Mouse (Mus musculus) CH12.LX (cell line): ENCODE data around the gene B9d2. TPM values are rescaled to one million over a fixed set of nuclear protein-coding genes. Genes with fewer than 3 reads are reported as not detected.

Source experiments
- DNase-seq: peaks from one replicate; pipeline ENCODE4 v3.0.0-alpha.2; 2013; ENCODE audit errors: extremely low read depth
- H3K27ac ChIP-seq: 2 replicates; pipeline ENCODE4 v1.5.1; 2012; ENCODE audit warnings: low read depth, mild to moderate bottlenecking, control low read depth, moderate library complexity; ENCODE audit not compliant: insufficient read depth
- H3K27me3 ChIP-seq: replicated peaks from 2 replicates; pipeline ENCODE3; 2012; ENCODE audit warnings: inconsistent platforms
- H3K36me3 ChIP-seq, 2 experiments: replicated peaks in 1 of 2; 2 replicates each; pipeline versions ENCODE3 to v1.6.1; 2012; ENCODE audit warnings: inconsistent platforms in 1 of 2, low read length in 1 of 2, mild to moderate bottlenecking in 1 of 2, mixed read lengths in 1 of 2, moderate library complexity in 1 of 2; ENCODE audit not compliant: control insufficient read depth in 1 of 2, insufficient read depth in 1 of 2
- H3K4me1 ChIP-seq, 2 experiments: 2 replicates each; pipeline ENCODE4 v1.6.1; 2012; ENCODE audit warnings: inconsistent platforms in 1 of 2, moderate library complexity in 1 of 2; ENCODE audit not compliant: insufficient read depth in 2 of 2, control insufficient read depth in 1 of 2
- H3K4me2 ChIP-seq: 2 replicates; pipeline ENCODE4 v1.6.1; 2012; ENCODE audit warnings: low read depth, mild to moderate bottlenecking, control low read depth; ENCODE audit not compliant: poor library complexity, insufficient read depth, severe bottlenecking
- H3K4me3 ChIP-seq, 3 experiments: fragments of 150-350 bp in 1 of 3; sonication (generic) in 1 of 3; replicated peaks in 1 of 3; 2 replicates each; pipeline versions ENCODE3 to v1.5.1; 2011 to 2012; ENCODE audit warnings: low read depth in 2 of 3, low read length in 2 of 3, mild to moderate bottlenecking in 2 of 3, moderate library complexity in 2 of 3, control low read depth in 1 of 3, improper control_type of control experiment in 1 of 3, inconsistent platforms in 1 of 3, mixed read lengths in 1 of 3; ENCODE audit not compliant: poor library complexity in 1 of 3
- H3K79me2 ChIP-seq: replicated peaks from 2 replicates; pipeline ENCODE4 v1.6.1; 2012; ENCODE audit warnings: mild to moderate bottlenecking, moderate library complexity; ENCODE audit not compliant: control insufficient read depth, poor library complexity, insufficient read depth, severe bottlenecking; ENCODE audit errors: extremely low read depth
- H3K9ac ChIP-seq: 2 replicates; pipeline ENCODE4 v1.6.1; 2012; ENCODE audit warnings: low read depth, mild to moderate bottlenecking, control low read depth, moderate library complexity; ENCODE audit not compliant: insufficient read depth
- H3K9me3 ChIP-seq: replicated peaks from 2 replicates; pipeline ENCODE3; 2012; ENCODE audit warnings: low read length, inconsistent platforms, mixed read lengths
- CHD1 ChIP-seq: IDR thresholded peaks from 2 replicates; pipeline ENCODE4 v1.6.1; 2012; ENCODE audit warnings: low read depth, low read length, improper control_type of control experiment, inconsistent platforms
- EP300 ChIP-seq: IDR thresholded peaks from 2 replicates; pipeline ENCODE4 v1.6.1; 2011; ENCODE audit warnings: low read length, improper control_type of control experiment
- GABPA ChIP-seq: IDR thresholded peaks from 2 replicates; pipeline ENCODE4 v1.6.1; 2012; ENCODE audit warnings: low read depth, low read length, improper control_type of control experiment, inconsistent platforms; ENCODE audit not compliant: insufficient replicate concordance
- HCFC1 ChIP-seq: IDR thresholded peaks from 2 replicates; pipeline ENCODE4 v1.6.1; 2012; ENCODE audit warnings: low read depth, mild to moderate bottlenecking, inconsistent platforms, low read length, improper control_type of control experiment
- IRF4 ChIP-seq: IDR thresholded peaks from 2 replicates; pipeline ENCODE4 v1.6.1; 2014; ENCODE audit warnings: low read depth, mild to moderate bottlenecking, inconsistent platforms, low read length, improper control_type of control experiment
- MAX ChIP-seq: IDR thresholded peaks from 2 replicates; pipeline ENCODE4 v1.6.1; 2011; ENCODE audit warnings: low read length, improper control_type of control experiment
- MAZ ChIP-seq: IDR thresholded peaks from 2 replicates; pipeline ENCODE4 v1.6.1; 2012; ENCODE audit warnings: low read depth, mild to moderate bottlenecking, inconsistent platforms, low read length, improper control_type of control experiment, moderate library complexity
- MXI1 ChIP-seq: IDR thresholded peaks from 2 replicates; pipeline ENCODE4 v1.6.1; 2011; ENCODE audit warnings: mild to moderate bottlenecking, low read depth, low read length, improper control_type of control experiment
- MYC ChIP-seq: IDR thresholded peaks from 2 replicates; pipeline ENCODE4 v1.6.1; 2011; ENCODE audit warnings: low read depth, mild to moderate bottlenecking, improper control_type of control experiment, low read length
- NELFE ChIP-seq: IDR thresholded peaks from 2 replicates; pipeline ENCODE4 v1.6.1; 2011; ENCODE audit warnings: low read depth, low read length, improper control_type of control experiment
- POLR2A ChIP-seq: IDR thresholded peaks from 2 replicates; pipeline ENCODE4 v1.6.1; 2011; ENCODE audit warnings: low read depth, mild to moderate bottlenecking, improper control_type of control experiment, low read length
- RAD21 ChIP-seq: IDR thresholded peaks from 2 replicates; pipeline ENCODE4 v1.6.1; 2011; ENCODE audit warnings: low read depth, mild to moderate bottlenecking, low read length, improper control_type of control experiment, moderate library complexity
- SIN3A ChIP-seq: IDR thresholded peaks from 2 replicates; pipeline ENCODE4 v1.6.1; 2012; ENCODE audit warnings: low read length, improper control_type of control experiment, inconsistent platforms
- SMC3 ChIP-seq: IDR thresholded peaks from 2 replicates; pipeline ENCODE4 v1.6.1; 2011; ENCODE audit warnings: low read depth, low read length, improper control_type of control experiment
- TBP ChIP-seq: conservative IDR thresholded peaks from 2 replicates; pipeline ENCODE4 v1.6.1; 2011; ENCODE audit warnings: low read depth, low read length, improper control_type of control experiment
- UBTF ChIP-seq: IDR thresholded peaks from 2 replicates; pipeline ENCODE4 v1.6.1; 2012; ENCODE audit warnings: low read depth, mild to moderate bottlenecking, inconsistent platforms, low read length, improper control_type of control experiment, moderate library complexity
- ZMIZ1 ChIP-seq: IDR thresholded peaks from 2 replicates; pipeline ENCODE4 v1.6.1; 2012; ENCODE audit warnings: low read depth, mild to moderate bottlenecking, inconsistent platforms, low read length, improper control_type of control experiment
- dilution Hi-C: fragments of 300-500 bp; cut with MboI; formaldehyde crosslinking; loops from 2 replicates; pipeline ENCODE4 v1.14.3; 2020; ENCODE audit warnings: low sequenced_read_pairs; ENCODE audit not compliant: extremely low pct_unique_long_range_greater_than_20kb, extremely low pct_ligation_motif_present
- in situ Hi-C: fragments of 300-500 bp; cut with MboI; formaldehyde crosslinking; loops from 3 replicates; pipeline ENCODE4 v1.14.3; 2019; ENCODE audit warnings: low sequenced_read_pairs, low pct_ligation_motif_present, low pct_unique_long_range_greater_than_20kb, mixed read lengths
- polyA plus RNA-seq: library from polyadenylated mRNA; unstranded; fragments of >175 nt; gene quantifications from 2 replicates; pipeline ENCODE4 v1.2.1, GENCODE M21; 2012; ENCODE audit warnings: low read depth; ENCODE audit not compliant: insufficient read length
- total RNA-seq, 2 experiments: library from RNA; depleted of rRNA; stranded (reverse); fragments of 300-350 nt in 1 of 2; fragments of >200 nt in 1 of 2; gene quantifications; 2 replicates each; pipeline ENCODE4 v1.2.3; 2012 to 2014

B9d2 gene
- total and polyA plus RNA-seq, 3 experiments = 9.3 to 21.2 (median 15.8) TPM

DNA sequence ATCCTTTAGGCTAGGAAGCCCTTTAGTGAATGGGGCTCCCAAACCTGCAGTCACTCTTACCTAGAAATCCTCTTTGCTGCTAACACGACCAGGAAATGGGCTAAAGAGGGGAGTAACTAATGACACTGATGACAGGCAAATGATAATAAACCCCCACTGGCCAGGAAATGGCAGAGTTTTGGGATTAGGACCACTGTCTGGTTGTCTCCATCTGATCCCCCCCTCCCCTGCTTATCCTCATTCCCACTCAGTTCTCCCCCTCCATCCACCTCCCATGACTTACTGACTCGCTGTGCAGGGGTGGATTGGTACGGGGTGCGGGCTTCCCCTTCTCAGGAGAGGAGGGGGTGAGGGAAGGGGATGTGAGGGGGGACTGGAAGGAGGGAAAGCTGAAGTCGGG is 9.5 kb downstream of the B9d2 start:
- Histone ChIP-seq H3K4me2 (peak overlapping the region; percentile 55), H3K27me3 (no peaks in the 10 kb centered on the region), H3K9me3 (no peaks in the 10 kb centered on the region), H3K4me1 (peaks cover 10 to 24% of the 10 kb centered on the region in 2 experiments), H3K27ac (peak overlapping the region; percentile 64; the same call in 1 of the 2 replicates), H3K9ac (peak overlapping the region; percentile 27), H3K4me3 (peak overlapping the region in 2 of 3 experiments; percentile 73 to 83), H3K36me3 (peaks cover 27 to 56% of the 10 kb centered on the region in 2 experiments), H3K79me2 (peaks cover 25% of the 10 kb centered on the region)
- no peak for TF ChIP-seq UBTF
- no peak for TF ChIP-seq RAD21
- DNase-seq = no peak
- dilution Hi-C loops = no loop called here
- in situ Hi-C loops = no loop called here

DNA sequence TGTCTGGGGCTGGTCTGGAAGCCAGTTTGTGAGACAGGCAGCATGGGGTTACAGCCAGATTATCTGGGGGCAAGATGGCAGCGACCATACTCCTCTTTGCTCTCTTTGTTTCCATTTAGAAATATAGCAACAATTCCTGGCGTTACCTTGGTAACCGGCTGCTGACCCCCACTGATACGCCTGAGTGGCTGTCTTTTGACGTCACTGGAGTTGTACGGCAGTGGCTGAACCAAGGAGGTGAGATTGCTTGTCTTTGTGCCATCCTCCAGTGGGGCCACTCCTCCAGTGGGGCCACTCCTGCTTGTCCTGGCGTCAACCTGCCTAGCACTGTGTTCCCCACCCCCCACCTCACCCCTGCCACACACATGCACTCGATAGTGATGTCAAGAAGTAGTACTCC is 13.5 kb downstream of the B9d2 start:
- H3K9me3 ChIP-seq = peaks cover 3% of the 10 kb centered on the region
- no peaks in the 10 kb centered on the region for H3K27me3 ChIP-seq
- H3K9ac ChIP-seq = no peak overlapping the region
- dilution Hi-C loops = no loop called here
- peaks cover 9% of the 10 kb centered on the region; the same call in 1 of the 2 replicates for H3K79me2 ChIP-seq
- H3K36me3 ChIP-seq = peaks cover 63 to 82% of the 10 kb centered on the region in 2 experiments
- H3K4me1 ChIP-seq = peaks cover 3 to 15% of the 10 kb centered on the region in 2 experiments
- in situ Hi-C loops = no loop called here
- H3K27ac ChIP-seq = no peak overlapping the region
- TF ChIP-seq HCFC1 = no peak
- TF ChIP-seq IRF4 = no peak
- TF ChIP-seq RAD21 = no peak
- no peak for TF ChIP-seq SMC3
- no peak for TF ChIP-seq MAZ
- no peak for TF ChIP-seq GABPA
- no peak for TF ChIP-seq POLR2A
- TF ChIP-seq MXI1 = no peak
- no peak for TF ChIP-seq CHD1
- TF ChIP-seq EP300 = no peak
- no peak for TF ChIP-seq NELFE
- TF ChIP-seq MAX = no peak
- TF ChIP-seq ZMIZ1 = no peak
- no peak for TF ChIP-seq TBP
- H3K4me3 ChIP-seq = no peak overlapping the region
- no peak for DNase-seq
- H3K4me2 ChIP-seq = no peak overlapping the region

DNA sequence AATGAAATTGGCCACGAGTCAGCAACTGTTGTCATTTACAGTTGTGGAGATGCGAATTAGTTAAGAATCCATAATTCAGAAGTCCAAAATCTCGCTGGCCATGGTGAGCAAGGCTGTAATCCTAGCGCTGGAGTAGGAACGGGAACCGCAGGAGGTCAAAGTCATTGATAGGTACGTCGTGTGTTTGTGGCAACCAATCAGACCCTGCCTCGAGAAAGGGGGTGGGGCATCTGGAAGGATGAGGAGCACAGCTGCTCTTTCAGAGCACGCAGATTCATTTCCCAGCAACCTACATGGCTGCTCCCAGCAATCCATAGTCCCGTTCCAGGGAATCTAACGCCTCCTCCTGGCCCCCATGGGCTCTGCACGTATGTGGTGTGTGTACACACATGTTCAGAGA is 19.3 kb downstream of the B9d2 start:
- no peaks in the 10 kb centered on the region for H3K4me1 ChIP-seq
- TF ChIP-seq SIN3A (no peak), MYC (no peak)

More for the DNA sequence above, 19.3 kb downstream of the B9d2 start:
- Histone ChIP-seq H3K4me3 (no peak overlapping the region), H3K9ac (no peak overlapping the region), H3K4me2 (no peak overlapping the region), H3K36me3 (peaks cover 66 to 89% of the 10 kb centered on the region in 2 experiments), H3K27me3 (no peaks in the 10 kb centered on the region), H3K79me2 (no peaks in the 10 kb centered on the region), H3K27ac (no peak overlapping the region), H3K9me3 (peaks cover 27% of the 10 kb centered on the region)
- DNase-seq = no peak
- in situ Hi-C loops = no loop called here
- dilution Hi-C loops = no loop called here
